Mouse (Mus musculus) adrenal gland, adult 10 weeks (tissue): ENCODE results near the gene Gm21887. TPM values are rescaled to one million over a fixed set of nuclear protein-coding genes. Genes with fewer than 3 reads are reported as not detected.

Experiments
- polyA plus RNA-seq: library from polyadenylated mRNA; stranded (reverse); fragments of 350-450 nt; fragmentation: Illumina TruSeq; extraction: RNeasy Lipid Tissue Mini Kit (QIAGEN cat#74804); gene quantifications from one replicate; pipeline ENCODE4 v1.2.3, GENCODE M21; 2014; ENCODE audit warnings: low read depth, low replicate concordance

Gene Gm21887
- polyA plus RNA-seq, result not detected

DNA sequence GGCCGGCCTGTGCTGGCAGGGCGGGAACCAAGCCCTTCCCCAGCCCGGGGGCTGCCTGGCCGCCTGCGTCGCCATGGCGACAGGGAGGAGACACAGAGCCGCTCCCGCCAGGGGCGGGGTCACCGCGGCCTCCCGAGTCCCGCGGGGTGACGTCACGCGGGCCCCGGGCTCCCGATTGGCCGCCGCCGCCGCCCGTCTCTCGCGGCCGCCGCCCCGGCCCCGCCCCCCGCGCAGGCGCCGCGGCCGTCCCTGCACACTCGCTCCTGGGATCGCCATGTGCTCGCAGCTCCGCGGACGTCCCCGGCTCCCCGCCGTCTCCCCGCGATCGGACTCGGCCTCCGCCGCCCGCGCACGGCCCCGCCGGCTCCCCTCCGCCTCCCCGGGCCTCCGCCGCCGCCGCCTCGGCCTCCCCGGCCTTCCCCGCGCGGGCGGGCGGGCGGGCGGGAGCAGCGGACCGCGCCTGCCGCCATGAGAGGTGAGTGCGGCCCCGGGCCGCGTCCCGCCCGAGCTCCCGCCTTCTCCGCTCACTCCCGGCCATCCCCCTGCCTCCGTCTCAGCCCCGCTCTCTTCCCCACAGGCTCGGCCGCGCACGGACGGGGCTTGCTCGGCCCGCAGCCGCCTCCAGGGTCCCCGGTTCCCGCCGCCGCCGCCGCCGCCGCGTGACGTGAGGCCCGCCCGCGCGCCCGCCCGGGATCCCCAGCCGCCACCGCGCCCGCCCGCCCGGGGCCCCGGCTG, at the start of gene Gm21887:
Gene Gm21887, plus strand, starts transcription at position 644 of the 735 bp plus-strand sequence.

Other genes with a start within 250 kb of the Gm21887 start
- not detected for gene 4933400A11Rik, start 230.0 kb upstream of the Gm21887 start, polyA plus RNA-seq